Mouse (Mus musculus) adrenal gland, adult 2 months (tissue): Measurements from ENCODE around the gene Zfp422. TPM values are rescaled to one million over a fixed set of nuclear protein-coding genes. Genes with fewer than 3 reads are reported as not detected.

Source experiments
- microRNA-seq, 2 experiments: library from miRNA; unstranded; fragments of <30 nt; microRNA quantifications; one replicate each; pipeline ENCODE4 v1.2.0; 2021
- polyA plus RNA-seq: library from polyadenylated mRNA; depleted of rRNA; stranded (reverse); fragments of >200 nt; gene quantifications from 2 replicates; pipeline ENCODE4 v1.2.3, GENCODE M21; 2012; rRNA removed
- total RNA-seq, 2 experiments: library from RNA; stranded (reverse); gene quantifications; 2 replicates each; pipeline ENCODE4 v1.2.3; 2021

Zfp422 gene
- total and polyA plus RNA-seq, 3 experiments, result 5.0 to 22.9 (median 14.8) TPM

Small RNA genes lying within 50 kb of the gene (microRNA-seq; reads per million reads assigned to microRNA genes)
- gene Mir7043, result 0 reads per million in 2 experiments

Other genes starting within 250 kb of the Zfp422 start
- 1 to 10 TPM; 1.3 to 2.2 TPM for gene Alox5, start 167.8 kb downstream of the Zfp422 start, total RNA-seq
- 1.4 and 1.8 TPM in 2 replicates for gene Alox5, start 167.8 kb downstream of the Zfp422 start, polyA plus RNA-seq
- gene Olfr211, start 139.9 kb downstream of the Zfp422 start, total RNA-seq, result not detected
- not detected in 2 replicates for gene Olfr211, start 139.9 kb downstream of the Zfp422 start, polyA plus RNA-seq
- gene Olfr212, start 122.5 kb downstream of the Zfp422 start, total RNA-seq, result under 1 TPM in 1 of 2 experiments, not detected in 1; 0.21 TPM
- not detected in 2 replicates for gene Olfr212, start 122.5 kb downstream of the Zfp422 start, polyA plus RNA-seq
- gene Olfr213, start 90.5 kb downstream of the Zfp422 start, total RNA-seq, result not detected
- not detected in 2 replicates for gene Olfr213, start 90.5 kb downstream of the Zfp422 start, polyA plus RNA-seq
- 1 to 10 TPM; 2.2 to 3.0 TPM for gene Gm5580, start 77.9 kb downstream of the Zfp422 start, total RNA-seq
- gene Gm5580, start 77.9 kb downstream of the Zfp422 start, polyA plus RNA-seq, result 0.09 TPM in 1 of 2 replicates, not detected in the other
- gene Olfr214, start 74.8 kb downstream of the Zfp422 start, total RNA-seq, result not detected
- gene Olfr214, start 74.8 kb downstream of the Zfp422 start, polyA plus RNA-seq, result not detected in 2 replicates
- not detected for gene Olfr215, start 44.8 kb downstream of the Zfp422 start, total RNA-seq
- not detected in 2 replicates for gene Olfr215, start 44.8 kb downstream of the Zfp422 start, polyA plus RNA-seq
- 10 to 100 TPM in 1 of 2 experiments, 1 to 10 TPM in 1; 3.8 to 13.4 TPM for gene Depp1, start 21.6 kb upstream of the Zfp422 start, total RNA-seq
- 16.6 and 22.8 TPM in 2 replicates for gene Depp1, start 21.6 kb upstream of the Zfp422 start, polyA plus RNA-seq
- gene Rassf4, start 45.0 kb upstream of the Zfp422 start, total RNA-seq, result 1 to 10 TPM; 3.9 to 7.4 TPM
- 2.3 TPM in 2 replicates for gene Rassf4, start 45.0 kb upstream of the Zfp422 start, polyA plus RNA-seq
- under 1 TPM; 0.03 to 0.06 TPM for gene Tmem72, start 87.9 kb upstream of the Zfp422 start, total RNA-seq
- gene Tmem72, start 87.9 kb upstream of the Zfp422 start, polyA plus RNA-seq, result under 0.01 TPM in 1 of 2 replicates, not detected in the other